Mouse (Mus musculus) neural tube, embryonic 10.5 days (tissue): Measurements from ENCODE around the gene Crygn.
A peak's percentile ranks its signal among the peaks of the same experiment; 100 is the strongest.
"Not testable (repeated sequence)": the region's sequence is repeated elsewhere in the genome, so short reads cannot be mapped to it uniquely, and the experiment has no call there.

Source experiments
- DNase-seq: peaks from one replicate; pipeline ENCODE4 v3.0.0-alpha.2; 2017; ENCODE audit warnings: low spot score; ENCODE audit errors: extremely low spot score

The Crygn gene

GRCm38 (mm10) chr5:24757816-24758215, at the start of gene Crygn:
Crygn (minus strand) TSS chr5:24758008.
- no peak for DNase-seq

GRCm38 (mm10) chr5:24805222-24805621, 47.4 kb upstream of the Crygn start:
- no peak for DNase-seq

- no peak for DNase-seq
Observed at GRCm38 (mm10) chr5:24804661-24805060, 46.9 kb upstream of the Crygn start.

GRCm38 (mm10) chr5:24801841-24802624, 44.2 kb upstream of the Crygn start:
- DNase-seq, result no peak

- DNase-seq, result no peak
Observed at GRCm38 (mm10) chr5:24800416-24800815, 42.6 kb upstream of the Crygn start.

- DNase-seq, result no peak
Observed at GRCm38 (mm10) chr5:24798639-24799038, 40.8 kb upstream of the Crygn start.

- DNase-seq, result no peak
Observed at GRCm38 (mm10) chr5:24797858-24798257, 40.0 kb upstream of the Crygn start.

GRCm38 (mm10) chr5:24792961-24793360, 35.2 kb upstream of the Crygn start:
- no peak for DNase-seq

- DNase-seq, result no peak
Observed at GRCm38 (mm10) chr5:24782957-24783356, 25.1 kb upstream of the Crygn start.

GRCm38 (mm10) chr5:24781048-24781447, 23.2 kb upstream of the Crygn start:
- DNase-seq, result no peak

- DNase-seq, result peak; percentile 35
Observed at GRCm38 (mm10) chr5:24779881-24780512, 22.2 kb upstream of the Crygn start.

- no peak for DNase-seq
Observed at GRCm38 (mm10) chr5:24779321-24779720, 21.5 kb upstream of the Crygn start.

GRCm38 (mm10) chr5:24778843-24779140, 21.0 kb upstream of the Crygn start:
- DNase-seq, result no peak

- peak; percentile 12 for DNase-seq
Observed at GRCm38 (mm10) chr5:24778082-24778842, 20.5 kb upstream of the Crygn start.

- peak; percentile 12 for DNase-seq
Observed at GRCm38 (mm10) chr5:24776681-24777080, 18.9 kb upstream of the Crygn start.

- DNase-seq, result not testable (repeated sequence)
Observed at GRCm38 (mm10) chr5:24774549-24774948, 16.7 kb upstream of the Crygn start.

- no peak for DNase-seq
Observed at GRCm38 (mm10) chr5:24756931-24757330, 877 bp downstream of the Crygn start.

- no peak for DNase-seq
Observed at GRCm38 (mm10) chr5:24752175-24752498, 5.7 kb downstream of the Crygn start.

- peak; percentile 62 for DNase-seq
Observed at GRCm38 (mm10) chr5:24751305-24752174, 6.3 kb downstream of the Crygn start.

GRCm38 (mm10) chr5:24750321-24751304, 7.2 kb downstream of the Crygn start:
- DNase-seq, result peak; percentile 96
